Mouse (Mus musculus) myocyte (in vitro differentiated cells): ENCODE data around the gene Gm20696. TPM values are rescaled to one million over a fixed set of nuclear protein-coding genes. Genes with fewer than 3 reads are reported as not detected.

Experiments
- H3K27me3 ChIP-seq: one replicate; pipeline ENCODE4 v1.6.1; 2011; ENCODE audit not compliant: control insufficient read depth, insufficient read depth, insufficient read length
- H3K36me3 ChIP-seq: one replicate; pipeline ENCODE4 v1.6.1; 2011; ENCODE audit not compliant: control insufficient read depth, insufficient read depth
- H3K4me2 ChIP-seq: one replicate; pipeline ENCODE4 v1.6.1; 2011; ENCODE audit warnings: low read depth, control low read depth
- H3K4me3 ChIP-seq: one replicate; pipeline ENCODE4 v1.5.1; 2011; ENCODE audit warnings: mild to moderate bottlenecking, control low read depth, moderate library complexity
- H3K79me2 ChIP-seq: one replicate; pipeline ENCODE4 v1.6.1; 2011; ENCODE audit not compliant: control insufficient read depth, insufficient read depth
- H3ac ChIP-seq: one replicate; pipeline ENCODE4 v1.6.1; 2011; ENCODE audit not compliant: control insufficient read depth, insufficient read length
- CEBPB ChIP-seq: IDR thresholded peaks from 2 replicates; pipeline ENCODE4 v1.6.1; 2011; ENCODE audit warnings: mild to moderate bottlenecking, moderate library complexity; ENCODE audit not compliant: poor library complexity, insufficient read depth, severe bottlenecking
- E2F4 ChIP-seq: IDR thresholded peaks from one replicate; pipeline ENCODE4 v1.6.1; 2011; ENCODE audit warnings: mild to moderate bottlenecking, control low read depth, moderate library complexity; ENCODE audit not compliant: insufficient read depth
- MAX ChIP-seq: IDR thresholded peaks from one replicate; pipeline ENCODE4 v1.6.1; 2011; ENCODE audit warnings: low read depth, mild to moderate bottlenecking, control low read depth
- MYOD1 ChIP-seq, 3 experiments: IDR thresholded peaks; one replicate each; pipeline ENCODE4 v1.6.1; 2011; ENCODE audit warnings: control low read depth in 2 of 3, low read depth in 2 of 3, mild to moderate bottlenecking in 2 of 3, moderate library complexity in 1 of 3; ENCODE audit not compliant: insufficient read length in 2 of 3, control insufficient read depth in 1 of 3
- MYOG ChIP-seq, 3 experiments: IDR thresholded peaks; one replicate each; pipeline ENCODE4 v1.6.1; 2011; ENCODE audit warnings: control low read depth in 2 of 3, low read depth in 2 of 3, mild to moderate bottlenecking in 2 of 3; ENCODE audit not compliant: insufficient read length in 2 of 3, control insufficient read depth in 1 of 3, insufficient read depth in 1 of 3
- POLR2A ChIP-seq: IDR thresholded peaks from one replicate; pipeline ENCODE4 v1.6.1; 2011; ENCODE audit warnings: low read depth, mild to moderate bottlenecking, control low read depth, moderate library complexity; ENCODE audit not compliant: insufficient read length
- POLR2AphosphoS2 ChIP-seq: IDR thresholded peaks from one replicate; pipeline ENCODE4 v1.6.1; 2011; ENCODE audit warnings: low read depth, control low read depth; ENCODE audit not compliant: insufficient read length
- REST ChIP-seq: IDR thresholded peaks from one replicate; pipeline ENCODE4 v1.6.1; 2011; ENCODE audit warnings: mild to moderate bottlenecking, control low read depth, moderate library complexity; ENCODE audit not compliant: insufficient read depth, insufficient read length
- SRF ChIP-seq: IDR thresholded peaks from one replicate; pipeline ENCODE4 v1.6.1; 2011; ENCODE audit warnings: low read depth; ENCODE audit not compliant: control insufficient read depth, insufficient read length
- TCF12 ChIP-seq: IDR thresholded peaks from one replicate; pipeline ENCODE4 v1.6.1; 2011; ENCODE audit warnings: mild to moderate bottlenecking, control low read depth; ENCODE audit not compliant: poor library complexity, insufficient read depth, severe bottlenecking
- TCF3 ChIP-seq: IDR thresholded peaks from one replicate; pipeline ENCODE4 v1.6.1; 2011; ENCODE audit warnings: low read depth, control low read depth; ENCODE audit not compliant: insufficient read length
- USF1 ChIP-seq: IDR thresholded peaks from one replicate; pipeline ENCODE4 v1.6.1; 2011; ENCODE audit warnings: low read depth, mild to moderate bottlenecking, control low read depth, moderate library complexity
- polyA plus RNA-seq: library from polyadenylated mRNA; unstranded; fragments of >200 nt; fragmentation: generic; extraction: Trizol; gene quantifications from one replicate; pipeline ENCODE4 v1.2.1, GENCODE M21; 2012; ENCODE audit warnings: missing spikeins

Gm20696 gene
- polyA plus RNA-seq, 1 experiment: 0.13 TPM

- H3K27me3 ChIP-seq: no peaks in the 10 kb centered on the region
- H3K4me3 ChIP-seq: no peak overlapping the region
- H3K79me2 ChIP-seq: no peaks in the 10 kb centered on the region
- no peaks in the 10 kb centered on the region for H3K36me3 ChIP-seq
- no peak overlapping the region for H3K4me2 ChIP-seq
- no peak overlapping the region for H3ac ChIP-seq
- TF ChIP-seq POLR2A (no peak), MYOD1 (IDR thresholded peaks at IDR 0.05; ENCODE audit: control insufficient read depth in 1 of 3, insufficient read length in 2 of 3, low read depth in 2 of 3) (no peak), E2F4 (no peak), CEBPB (no peak), TCF3 (no peak), USF1 (no peak), TCF12 (no peak), POLR2AphosphoS2 (no peak), REST (no peak), MAX (no peak), MYOG (IDR thresholded peaks at IDR 0.05; ENCODE audit: control insufficient read depth in 1 of 3, insufficient read depth in 1 of 3, insufficient read length in 2 of 3, low read depth in 2 of 3) (no peak), SRF (no peak)
These were observed 128.2 kb downstream of the Gm20696 start for GRCm38 (mm10) chr6:99538194-99538941.

DNA sequence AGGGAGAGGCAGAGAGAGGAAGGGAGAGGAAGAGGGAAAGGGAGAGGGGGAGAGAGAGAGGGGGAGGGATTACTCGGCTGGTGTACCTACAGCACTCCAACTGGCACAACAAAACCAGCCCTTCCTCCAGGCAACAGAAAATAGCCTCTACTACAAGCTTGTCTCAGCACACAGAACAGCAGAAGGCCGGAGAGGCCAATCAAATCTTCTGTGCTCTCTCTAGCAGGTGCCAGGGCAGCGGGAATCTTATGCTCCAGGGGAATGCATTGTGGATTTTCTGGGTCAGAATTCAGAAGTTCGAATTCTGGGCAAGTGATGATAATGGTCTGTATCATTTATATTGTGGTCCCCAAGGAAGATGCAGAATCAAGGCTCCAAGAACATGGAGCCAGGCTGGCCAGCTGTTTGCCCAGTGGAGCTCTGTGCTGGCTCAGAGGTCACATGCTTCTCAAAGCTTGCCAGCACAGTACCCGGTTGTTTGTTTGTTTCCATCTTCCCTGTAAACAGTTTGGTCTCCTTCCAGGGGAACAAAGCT, 132.3 kb downstream of the Gm20696 start:
- H3K36me3 ChIP-seq: no peaks in the 10 kb centered on the region
- TF ChIP-seq MYOG (IDR thresholded peaks at IDR 0.05; ENCODE audit: control insufficient read depth in 1 of 3, insufficient read depth in 1 of 3, insufficient read length in 2 of 3, low read depth in 2 of 3): no peak
- no peak for TF ChIP-seq SRF
- no peak for TF ChIP-seq POLR2A
- TF ChIP-seq TCF3: no peak
- TF ChIP-seq MYOD1 (IDR thresholded peaks at IDR 0.05; ENCODE audit: control insufficient read depth in 1 of 3, insufficient read length in 2 of 3, low read depth in 2 of 3): no peak
- no peak for TF ChIP-seq E2F4
- TF ChIP-seq POLR2AphosphoS2: no peak
- TF ChIP-seq CEBPB: no peak
- no peak for TF ChIP-seq REST
- TF ChIP-seq MAX: no peak
- TF ChIP-seq TCF12: no peak
- no peak for TF ChIP-seq USF1
- H3ac ChIP-seq: no peak overlapping the region
- no peak overlapping the region for H3K4me3 ChIP-seq
- no peak overlapping the region for H3K4me2 ChIP-seq
- H3K27me3 ChIP-seq: no peaks in the 10 kb centered on the region
- no peaks in the 10 kb centered on the region for H3K79me2 ChIP-seq

DNA sequence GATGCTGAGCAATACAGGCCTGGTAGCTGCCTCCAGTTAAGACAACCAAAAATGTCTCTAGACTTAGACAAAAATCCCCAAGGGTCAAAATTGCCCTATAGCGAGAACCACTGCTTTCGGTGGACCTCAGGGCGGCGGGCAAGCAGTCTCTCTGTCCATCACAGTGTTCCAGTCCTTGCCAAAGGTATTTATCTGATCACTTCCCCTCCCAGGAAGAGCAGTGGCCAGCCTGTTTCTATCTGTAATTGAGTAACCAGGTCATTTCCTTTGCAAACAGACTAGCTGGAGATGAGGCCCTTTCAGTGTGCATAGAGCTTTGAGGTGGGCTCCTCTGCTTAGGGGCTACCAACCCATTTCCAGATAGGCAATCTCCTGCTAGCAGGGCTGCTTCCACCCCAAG, 134.1 kb downstream of the Gm20696 start:
- Histone ChIP-seq H3K36me3 (no peaks in the 10 kb centered on the region), H3K79me2 (no peaks in the 10 kb centered on the region), H3K27me3 (no peaks in the 10 kb centered on the region), H3ac (no peak overlapping the region), H3K4me3 (no peak overlapping the region), H3K4me2 (no peak overlapping the region)
- TF ChIP-seq MYOD1 (IDR thresholded peaks at IDR 0.05; ENCODE audit: control insufficient read depth in 1 of 3, insufficient read length in 2 of 3, low read depth in 2 of 3) (no peak), E2F4 (no peak), REST (no peak), SRF (no peak), USF1 (no peak)

- H3K27me3 ChIP-seq: no peaks in the 10 kb centered on the region
- H3K79me2 ChIP-seq: no peaks in the 10 kb centered on the region
- TF ChIP-seq POLR2AphosphoS2: peak; percentile 59
- no peak for TF ChIP-seq TCF3
- peaks cover 4% of the 10 kb centered on the region for H3K36me3 ChIP-seq
- no peak overlapping the region for H3K4me2 ChIP-seq
- H3ac ChIP-seq: no peak overlapping the region
- H3K4me3 ChIP-seq: no peak overlapping the region
These were observed 137.6 kb downstream of the Gm20696 start for GRCm38 (mm10) chr6:99528972-99529371.

GRCm38 (mm10) chr6:99527457-99528105, 139.0 kb downstream of the Gm20696 start:
- Histone ChIP-seq H3K79me2 (no peaks in the 10 kb centered on the region), H3K36me3 (peaks cover 4% of the 10 kb centered on the region), H3K4me3 (no peak overlapping the region), H3K4me2 (no peak overlapping the region), H3ac (no peak overlapping the region), H3K27me3 (no peaks in the 10 kb centered on the region)
- TF ChIP-seq POLR2AphosphoS2: peak; percentile 74
- no peak for TF ChIP-seq E2F4
- no peak for TF ChIP-seq USF1
